Mouse (Mus musculus) kidney, adult 2 months (tissue): ENCODE results near the gene Gm17349.

Source experiments
- CTCF ChIP-seq: fragments of 200-500 bp; conservative IDR thresholded peaks from 2 replicates; pipeline ENCODE4 v1.5.1; 2011; ENCODE audit warnings: low read depth, mild to moderate bottlenecking, control low read depth, low read length, moderate library complexity, mixed read lengths; ENCODE audit not compliant: insufficient read depth, insufficient read length
- POLR2A ChIP-seq: fragments of 200-500 bp; IDR thresholded peaks from one replicate; pipeline ENCODE4 v1.6.1; 2011; ENCODE audit warnings: low read depth, low read length, control low read depth

DNA sequence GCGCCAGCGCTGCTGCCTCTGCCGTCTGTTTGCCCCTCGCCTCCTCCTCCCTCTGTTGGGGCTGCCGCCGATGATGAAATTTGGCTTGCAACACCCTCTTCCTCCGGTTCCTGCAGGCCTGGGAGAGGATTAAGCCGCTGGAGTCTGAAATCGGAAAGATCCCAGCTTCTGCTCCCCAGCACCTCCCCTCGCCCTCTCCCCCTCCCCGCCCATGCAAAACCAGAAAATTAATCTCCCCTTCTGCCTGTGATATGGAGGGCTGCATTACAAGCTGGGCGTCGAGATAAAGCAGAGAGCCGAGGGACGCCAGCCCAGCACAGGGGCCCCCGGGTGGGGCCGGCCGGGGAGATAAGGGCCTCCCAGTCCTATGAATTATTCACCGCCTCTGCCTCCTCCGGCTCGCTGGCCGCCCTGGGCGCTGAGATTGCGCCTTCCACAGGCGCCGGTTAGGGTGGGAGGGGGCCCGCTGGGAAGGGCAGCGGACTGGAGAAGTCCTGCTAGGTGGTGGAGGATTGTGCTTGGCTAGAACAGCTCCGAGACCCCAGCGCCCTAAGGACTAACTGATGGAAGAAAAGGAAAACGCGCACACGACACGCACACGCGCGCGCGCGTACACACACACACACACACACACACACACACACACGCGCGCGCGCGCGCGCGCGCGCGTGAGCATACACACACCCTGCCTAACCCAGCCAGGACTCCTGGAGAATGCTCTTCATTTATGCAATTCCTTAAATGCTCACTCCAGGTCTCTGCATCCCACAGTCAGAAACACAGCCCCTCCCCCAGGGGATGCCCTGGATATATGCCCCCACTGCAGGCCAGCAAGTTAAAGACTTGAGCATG lies 40.5 kb downstream of the Gm17349 start:
- TF ChIP-seq CTCF (no peak), POLR2A (no peak)
